Mouse (Mus musculus) hematopoietic stem cell, adult 5-6 weeks (primary cell): ENCODE data around the gene Aplnr. TPM values are rescaled to one million over a fixed set of nuclear protein-coding genes. Genes with fewer than 3 reads are reported as not detected.

Source experiments
- ATAC-seq, 2 experiments: fragments of 125-278 bp in 1 of 2; replicated peaks in 1 of 2; 2 replicates each; pipeline ENCODE4 v1.8.0; 2016 to 2017; ENCODE audit warnings: inconsistent platforms in 2 of 2, mild to moderate bottlenecking in 2 of 2, moderate number of reproducible peaks in 2 of 2, low read depth in 1 of 2, moderate TSS enrichment in 1 of 2; ENCODE audit not compliant: low FRiP score in 2 of 2, poor library complexity in 2 of 2, severe bottlenecking in 2 of 2, insufficient read depth in 1 of 2, low TSS enrichment in 1 of 2
- total RNA-seq: library from RNA; stranded (forward); fragments of 172-1452, 232-1000 nt; gene quantifications from 2 replicates; pipeline ENCODE4 v1.2.3, GENCODE M21; 2017

The Aplnr gene
- total RNA-seq, 1 experiment from 2014 or later = not detected

DNA sequence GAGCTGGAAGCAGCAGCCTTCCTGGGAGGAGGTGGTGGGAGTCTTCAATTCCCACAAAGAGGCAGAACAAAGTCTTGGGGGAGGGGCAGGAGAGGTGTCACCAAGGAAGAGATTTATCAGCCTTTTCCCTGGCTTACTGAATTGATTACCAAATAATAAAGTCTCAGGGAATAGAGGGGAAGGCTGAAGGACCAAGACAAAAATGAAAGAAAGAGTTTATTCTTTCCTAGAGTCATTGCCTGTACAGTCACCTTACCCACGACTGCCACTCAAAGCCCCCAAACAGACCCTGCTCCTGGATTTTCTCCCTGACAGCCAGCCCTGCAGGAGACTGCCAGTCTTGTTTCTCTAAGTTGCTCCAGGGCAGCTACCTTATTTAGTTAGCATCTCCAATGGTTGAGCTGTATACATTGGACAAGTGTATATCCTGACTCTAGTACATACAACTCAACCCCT, 25.6 kb downstream of the Aplnr start:
- ATAC-seq = no peak

DNA sequence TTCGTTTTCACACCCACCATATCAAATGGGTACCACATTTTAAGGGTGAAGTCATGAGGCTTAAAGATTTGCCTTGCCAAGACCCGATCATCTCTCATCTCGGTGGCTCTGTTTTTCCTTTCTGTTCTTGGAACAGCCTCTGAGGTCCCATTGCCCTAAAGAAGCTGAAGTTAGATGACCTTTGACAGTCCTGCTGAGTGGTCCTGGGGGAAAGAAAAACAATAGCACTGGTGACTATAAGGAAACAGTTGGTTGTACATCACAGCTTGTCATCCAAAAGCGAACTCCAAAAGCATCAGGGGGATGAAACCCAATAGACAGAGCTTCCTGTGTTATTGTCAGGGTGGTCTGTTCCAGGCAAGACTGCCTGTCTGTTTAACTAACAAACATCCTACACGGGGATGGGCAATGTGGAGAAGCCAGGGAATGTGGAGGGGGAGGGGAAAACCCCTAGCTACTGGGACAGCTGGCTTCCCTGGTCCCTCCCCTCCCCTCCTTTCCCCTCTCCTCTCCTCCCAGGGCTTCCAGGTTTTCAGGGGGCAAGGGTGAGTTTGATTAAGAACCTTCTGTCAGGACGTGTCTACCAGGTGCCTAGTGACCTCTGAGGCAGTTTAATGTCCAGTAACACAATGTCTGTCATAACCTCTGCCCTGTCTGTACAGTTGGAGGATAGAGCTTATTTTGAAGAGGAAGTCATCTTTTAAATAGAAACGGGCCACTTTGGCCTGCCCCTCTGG, 27.5 kb downstream of the Aplnr start:
- no peak for ATAC-seq

DNA sequence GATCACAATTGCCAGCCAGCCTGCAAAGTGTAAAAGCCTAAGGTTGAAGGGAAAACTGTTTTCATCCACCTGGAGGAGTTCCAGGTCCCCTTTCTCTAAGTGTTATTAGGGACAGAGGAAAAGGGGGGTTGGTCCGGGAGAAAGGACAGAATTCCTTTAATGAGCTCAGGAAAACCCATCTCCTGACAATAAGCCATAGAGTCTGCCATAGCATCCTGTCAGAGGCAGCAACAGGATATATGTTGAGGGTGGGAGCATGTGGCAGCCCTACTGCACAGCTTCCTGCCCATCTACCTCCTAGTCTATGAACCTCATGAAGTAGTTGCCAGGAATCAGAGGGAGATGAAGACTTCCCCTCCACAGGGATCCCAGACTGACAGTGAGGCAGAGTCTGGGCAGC, 31.6 kb downstream of the Aplnr start:
- ATAC-seq = no peak

DNA sequence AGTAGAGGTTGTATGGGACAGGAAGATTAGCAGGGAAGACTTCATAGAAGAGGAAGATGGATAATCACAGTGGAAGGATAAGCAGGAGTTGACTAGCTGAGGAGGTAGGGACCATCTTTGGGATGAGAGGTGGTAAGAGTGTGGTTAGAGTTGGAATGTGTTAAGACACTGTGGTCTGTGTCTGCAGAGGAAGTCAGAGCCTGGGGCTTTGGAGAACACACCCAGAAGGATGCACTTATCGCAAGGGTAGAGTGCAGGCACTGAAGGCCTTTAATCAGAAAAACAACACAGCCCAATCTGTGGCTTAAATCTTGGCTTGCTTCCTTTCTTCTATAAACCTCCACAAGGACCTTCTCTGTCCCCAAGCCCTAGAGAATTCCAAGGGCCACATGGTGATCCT, 32.3 kb downstream of the Aplnr start:
- ATAC-seq = no peak; a peak in 1 of 4 replicates

DNA sequence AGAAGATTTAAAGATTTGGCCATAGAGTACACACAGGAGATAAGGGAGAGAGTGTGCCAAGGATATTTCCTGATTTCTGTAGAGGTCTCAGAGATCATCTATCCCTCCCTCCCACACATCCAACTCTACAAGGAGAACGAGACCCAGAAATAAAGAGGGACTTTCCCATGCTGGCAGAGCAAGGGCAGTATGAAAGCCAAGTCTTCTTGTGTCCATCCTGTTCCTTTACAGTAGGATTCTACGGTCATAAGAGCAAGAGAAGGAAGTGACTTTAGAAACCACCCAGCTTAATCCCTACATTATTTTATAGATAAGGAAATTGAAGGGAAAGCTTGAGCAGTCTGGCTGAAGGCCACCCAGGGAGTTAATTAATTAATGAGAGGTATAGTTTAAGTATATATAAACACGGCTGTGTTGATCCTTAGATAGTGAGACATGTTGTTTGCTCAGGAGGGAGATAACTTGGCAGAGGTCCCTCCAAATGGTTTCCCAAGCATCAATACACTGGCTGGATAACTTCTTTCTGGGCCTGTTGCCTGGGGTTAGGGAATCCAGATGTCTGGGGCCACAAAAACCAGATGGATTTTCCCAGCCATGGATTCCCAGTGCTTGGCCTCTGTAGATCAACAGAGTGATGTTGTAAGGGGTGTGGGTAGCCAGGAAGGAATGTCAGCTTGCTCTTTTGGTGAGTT, 36.2 kb downstream of the Aplnr start:
- ATAC-seq = no peak

DNA sequence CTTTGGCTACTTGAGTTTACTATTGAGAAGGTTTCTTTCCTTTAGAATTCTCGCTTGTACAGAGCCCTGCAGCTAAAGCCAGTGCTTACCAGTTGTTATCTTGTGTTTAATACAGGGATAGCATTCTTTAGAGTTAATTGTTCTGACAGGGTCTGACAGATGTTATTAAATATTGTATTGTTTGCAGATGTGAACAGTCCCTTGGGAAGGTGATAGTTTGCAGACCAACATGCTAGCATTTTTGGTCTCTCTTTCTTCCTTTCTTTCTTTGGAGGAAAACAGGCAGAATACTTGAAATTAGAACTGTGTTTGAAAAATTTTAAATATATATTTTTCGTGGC, 36.7 kb downstream of the Aplnr start:
- ATAC-seq = no peak

DNA sequence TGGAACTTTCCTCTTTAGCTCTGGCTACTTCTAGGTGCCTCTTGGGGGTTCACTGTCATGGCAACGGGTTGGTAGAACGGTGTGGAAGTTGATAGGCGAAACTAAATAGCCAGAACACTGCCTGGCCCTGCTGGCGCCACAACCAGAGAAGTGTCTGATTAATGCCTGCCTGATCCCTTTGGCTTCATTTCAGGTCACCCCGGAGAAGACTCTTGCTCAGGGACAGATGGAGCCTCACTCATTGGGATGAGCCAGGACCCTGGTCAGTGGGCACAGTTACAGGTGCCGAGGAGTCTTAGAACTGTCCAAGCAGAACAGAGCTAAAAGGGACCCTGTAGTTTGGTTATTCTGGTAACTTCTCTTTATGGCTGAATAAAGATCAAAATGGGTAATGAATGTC, 37.5 kb downstream of the Aplnr start:
- ATAC-seq = 0 out of 4 replicates have a peak, but pooled peaks of 1 of the 2 experiments have one; percentile 22

DNA sequence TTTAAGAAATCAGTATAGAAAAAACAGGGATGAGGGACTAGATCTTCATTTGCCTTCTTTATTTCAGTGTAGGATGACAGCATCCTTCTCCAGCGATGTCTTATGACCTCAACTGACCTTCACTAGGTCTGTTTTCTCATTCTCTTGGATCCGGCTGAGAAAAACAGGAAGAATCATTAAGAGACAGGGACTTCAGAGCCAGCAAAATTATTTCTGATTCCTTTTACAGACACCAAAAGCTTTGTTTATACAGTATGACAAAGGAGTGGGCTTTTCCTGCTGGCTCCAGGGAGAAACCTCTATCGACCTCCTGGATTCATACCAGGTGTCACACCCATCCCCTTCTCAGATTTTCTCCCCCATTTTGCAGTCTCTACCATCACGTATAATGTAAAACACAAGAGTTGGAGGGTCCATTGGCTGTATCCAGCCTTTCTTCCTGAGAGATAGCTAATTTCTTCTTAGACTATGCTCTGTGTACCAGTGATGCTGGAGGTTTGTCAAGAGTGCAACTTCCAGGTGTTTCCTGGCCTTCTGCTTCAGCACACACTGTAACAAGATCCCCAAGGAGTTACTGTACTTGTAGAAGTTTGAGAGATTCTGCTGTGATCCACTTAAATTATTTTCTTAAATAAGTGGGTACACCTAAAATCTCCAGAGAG, 42.2 kb downstream of the Aplnr start:
- no peak for ATAC-seq

DNA sequence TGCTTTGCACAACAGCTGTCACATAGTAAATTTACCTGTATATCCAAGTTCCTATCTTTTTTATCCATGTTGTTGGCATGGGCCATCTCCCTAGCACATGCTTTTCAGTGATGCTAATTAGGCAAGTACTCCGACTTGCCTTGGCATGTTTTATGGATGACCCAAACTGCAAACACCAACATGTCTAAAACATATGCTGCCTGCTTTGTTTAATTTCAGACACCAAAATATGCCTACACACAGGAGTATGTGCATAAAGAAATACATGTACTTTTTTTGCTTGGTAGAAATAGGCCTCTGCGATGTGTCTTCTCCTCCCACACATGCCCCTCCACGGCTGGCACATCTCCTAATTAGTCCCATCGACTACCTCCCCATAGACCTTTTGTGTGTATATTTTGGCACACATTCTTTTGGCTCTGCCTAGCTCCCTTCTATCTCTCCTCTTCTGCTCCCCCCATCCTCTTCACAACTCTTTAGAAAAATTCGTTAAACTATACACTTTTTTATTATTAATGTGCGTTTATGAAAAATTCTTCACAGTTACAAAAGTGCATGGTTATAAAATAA, 51.6 kb downstream of the Aplnr start:
- ATAC-seq = no peak

Other genes with a start within 250 kb of the Aplnr start
- not detected in 2 replicates for gene Rtn4rl2, start 249.5 kb upstream of the Aplnr start, total RNA-seq
- 58.4 and 73.4 TPM in 2 replicates for gene Slc43a3, start 199.6 kb upstream of the Aplnr start, total RNA-seq
- 86.3 and 239 TPM in 2 replicates for gene Prg2, start 155.8 kb upstream of the Aplnr start, total RNA-seq
- gene Prg3, start 148.0 kb upstream of the Aplnr start, total RNA-seq = 3.0 and 8.4 TPM in 2 replicates
- gene Ssrp1, start 99.0 kb upstream of the Aplnr start, total RNA-seq = 390 and 439 TPM in 2 replicates
- gene P2rx3, start 98.8 kb upstream of the Aplnr start, total RNA-seq = 0.69 TPM in 1 of 2 replicates, not detected in the other
- gene Tnks1bp1, start 88.2 kb upstream of the Aplnr start, total RNA-seq = 9.9 and 15.9 TPM in 2 replicates
- gene Lrrc55, start 61.0 kb downstream of the Aplnr start, total RNA-seq = not detected in 2 replicates
- not detected in 2 replicates for gene Olfr987, start 203.1 kb downstream of the Aplnr start, total RNA-seq
- not detected in 2 replicates for gene Olfr988, start 227.0 kb downstream of the Aplnr start, total RNA-seq